Mouse (Mus musculus) limb, embryonic 14.5 days (tissue): ENCODE measurements at regions not wholly inside any gene's neighbourhood (a gene's known extent, or its start where the extent isn't known, plus 50 kb on each side); places are given as distances from the start of the nearest gene placed in this dataset.
A peak's percentile ranks its signal among the peaks of the same experiment; 100 is the strongest.

Experiments used
- ATAC-seq: fragments of 200-750 bp; cut with Nextera tagmentation; 2 replicates; pipeline ENCODE4 v1.8.0; 2017; ENCODE audit warnings: low read depth, moderate number of reproducible peaks, moderate TSS enrichment; ENCODE audit not compliant: low FRiP score
- DNase-seq: peaks from one replicate; pipeline ENCODE4 v3.0.0-alpha.2; 2015; ENCODE audit warnings: low spot score
- H3K27ac ChIP-seq: fragments of 300-500 bp; sonication (generic); replicated peaks from 2 replicates; pipeline ENCODE4 v1.5.1; 2014; ENCODE audit warnings: low read depth, mild to moderate bottlenecking, low read length, moderate library complexity, mixed read lengths
- H3K27me3 ChIP-seq: fragments of 300-500 bp; sonication (generic); 2 replicates; pipeline ENCODE4 v1.6.1; 2014; ENCODE audit warnings: low read length, mixed read lengths; ENCODE audit not compliant: control insufficient read depth, insufficient read depth
- H3K36me3 ChIP-seq: fragments of 300-500 bp; sonication (generic); 2 replicates; pipeline ENCODE4 v1.6.1; 2014; ENCODE audit warnings: mild to moderate bottlenecking, low read length, moderate library complexity, mixed read lengths; ENCODE audit not compliant: control insufficient read depth, insufficient read depth
- H3K4me1 ChIP-seq: fragments of 300-500 bp; sonication (generic); 2 replicates; pipeline ENCODE4 v1.6.1; 2014; ENCODE audit warnings: antibody characterized with exemption, low read length, mixed read lengths; ENCODE audit not compliant: control insufficient read depth, insufficient read depth
- H3K4me2 ChIP-seq: fragments of 300-500 bp; sonication (generic); replicated peaks from 2 replicates; pipeline ENCODE4 v1.6.1; 2014; ENCODE audit warnings: low read depth, mild to moderate bottlenecking, low read length, moderate library complexity; ENCODE audit not compliant: severe bottlenecking
- H3K4me3 ChIP-seq: fragments of 300-500 bp; sonication (generic); replicated peaks from 2 replicates; pipeline ENCODE4 v1.5.1; 2014; ENCODE audit warnings: low read length
- H3K9ac ChIP-seq: fragments of 300-500 bp; sonication (generic); 2 replicates; pipeline ENCODE4 v1.6.1; 2014; ENCODE audit warnings: mild to moderate bottlenecking, low read depth, low read length, moderate library complexity; ENCODE audit not compliant: severe bottlenecking
- H3K9me3 ChIP-seq: fragments of 300-500 bp; sonication (generic); 2 replicates; pipeline ENCODE4 v1.6.1; 2016; ENCODE audit warnings: low read length; ENCODE audit not compliant: control insufficient read depth
- POLR2A ChIP-seq: fragments of 200-500 bp; IDR thresholded peaks from 2 replicates; pipeline ENCODE4 v1.8.0; 2012; ENCODE audit warnings: inconsistent platforms, mild to moderate bottlenecking, moderate library complexity, borderline replicate concordance; ENCODE audit not compliant: insufficient read depth, insufficient read length; ENCODE audit errors: extremely low read depth
- WGBS: fragments of 180-500 bp; shearing (Covaris S2); extraction: QIAGEN DNeasy Blood & Tissue Kit; methylation state at CpG from one replicate; pipeline ENCODE4 v1.1.7; 2014; 5-methylcytosine and 5-hydroxymethylcytosine counted together

GRCm38 (mm10) chr8:125367374-125367773 lies 202.2 kb downstream of the Sipa1l2 start:
- Histone ChIP-seq H3K27me3 (no peaks in the 10 kb centered on the region), H3K36me3 (no peaks in the 10 kb centered on the region), H3K4me2 (no peak overlapping the region), H3K9ac (no peak overlapping the region), H3K4me3 (no peak overlapping the region), H3K9me3 (no peaks in the 10 kb centered on the region), H3K4me1 (peaks cover 15% of the 10 kb centered on the region), H3K27ac (no peak overlapping the region)
- ATAC-seq, result no peak
- no peak for DNase-seq
- no peak for TF ChIP-seq POLR2A
- WGBS, result 69% methylated on average over 4 of the region's 4 CpGs

DNA sequence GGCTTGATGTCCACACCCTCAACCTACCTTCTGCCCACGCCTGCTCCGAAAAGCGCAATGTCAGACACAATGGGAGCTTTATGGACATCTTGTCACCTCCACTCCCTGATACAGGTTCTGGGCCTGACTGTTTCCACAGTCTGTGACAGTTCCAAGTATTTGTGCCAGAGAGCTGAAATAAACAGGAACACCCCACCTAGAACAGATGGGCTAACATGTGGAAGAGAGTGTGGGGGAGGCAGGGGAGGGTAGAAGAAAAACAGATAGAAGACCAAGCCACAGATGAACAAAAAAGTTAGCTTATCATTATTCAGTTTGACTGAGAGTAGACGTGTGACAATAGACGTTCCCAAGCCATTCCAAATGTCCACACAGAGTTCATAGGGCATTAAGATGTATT lies 204.6 kb downstream of the Sipa1l2 start:
- no peak for TF ChIP-seq POLR2A
- no peak for ATAC-seq
- 94% methylated on average over 5 of the region's 5 CpGs for WGBS

DNA sequence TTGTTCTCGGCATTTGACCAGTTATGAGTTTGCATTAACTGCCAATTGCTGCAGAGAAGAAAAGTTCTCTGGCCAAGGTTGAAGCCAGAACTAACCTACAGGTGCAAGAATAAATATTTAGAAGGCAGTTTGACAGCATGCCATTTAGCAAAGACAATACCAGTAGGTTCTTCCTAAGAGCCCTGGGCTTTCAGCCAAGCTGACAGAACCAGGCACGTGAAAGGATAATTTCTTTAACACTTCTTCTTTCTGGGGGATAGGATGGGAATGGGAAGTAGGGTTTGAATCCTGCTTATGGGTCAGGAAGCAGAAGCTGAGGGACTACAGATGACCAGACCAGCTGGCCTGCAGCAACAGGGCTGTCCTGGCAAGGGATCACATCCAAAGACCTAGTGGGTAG lies 210.2 kb downstream of the Sipa1l2 start:
- WGBS, result 72% methylated on average over 2 of the region's 2 CpGs
- DNase-seq (no peak), ATAC-seq (no peak)
- Histone ChIP-seq H3K36me3 (no peaks in the 10 kb centered on the region), H3K4me2 (no peak overlapping the region), H3K4me1 (peaks cover 21% of the 10 kb centered on the region), H3K27me3 (no peaks in the 10 kb centered on the region), H3K4me3 (no peak overlapping the region), H3K9ac (no peak overlapping the region), H3K9me3 (peaks cover 4% of the 10 kb centered on the region; the same call in 1 of the 2 replicates), H3K27ac (no peak overlapping the region)
- no peak for TF ChIP-seq POLR2A

More for the DNA sequence above, 204.6 kb downstream of the Sipa1l2 start:
- H3K27me3 ChIP-seq, result no peaks in the 10 kb centered on the region
- peaks cover under 1% of the 10 kb centered on the region; the same call in 1 of the 2 replicates for H3K9me3 ChIP-seq
- H3K36me3 ChIP-seq, result no peaks in the 10 kb centered on the region
- H3K4me3 ChIP-seq, result no peak overlapping the region
- no peak overlapping the region for H3K27ac ChIP-seq
- peaks cover 12% of the 10 kb centered on the region for H3K4me1 ChIP-seq
- H3K9ac ChIP-seq, result no peak overlapping the region
- no peak for DNase-seq
- H3K4me2 ChIP-seq, result no peak overlapping the region

- H3K9me3 ChIP-seq, result peaks cover 4% of the 10 kb centered on the region; the same call in 1 of the 2 replicates
- ATAC-seq (no peak), DNase-seq (no peak)
- H3K27me3 ChIP-seq, result no peaks in the 10 kb centered on the region
- 85% methylated on average over 3 of the region's 3 CpGs for WGBS
- no peak overlapping the region for H3K9ac ChIP-seq
- TF ChIP-seq POLR2A, result no peak
- H3K4me1 ChIP-seq, result peaks cover 22% of the 10 kb centered on the region
- no peak overlapping the region for H3K4me3 ChIP-seq
- H3K27ac ChIP-seq, result no peak overlapping the region
- no peaks in the 10 kb centered on the region for H3K36me3 ChIP-seq
- H3K4me2 ChIP-seq, result no peak overlapping the region
These were observed 211.8 kb downstream of the Sipa1l2 start for GRCm38 (mm10) chr8:125357759-125358158.

- WGBS, result 29% methylated on average over 7 of the region's 7 CpGs
These were observed 214.5 kb downstream of the Sipa1l2 start for GRCm38 (mm10) chr8:125355059-125355509.

More at GRCm38 (mm10) chr8:125355059-125355509, 214.5 kb downstream of the Sipa1l2 start:
- no peaks in the 10 kb centered on the region; the same call in 1 of the 2 replicates for H3K27me3 ChIP-seq
- ATAC-seq (peak; percentile 51), DNase-seq (peak; percentile 54)
- peaks cover 29% of the 10 kb centered on the region for H3K4me1 ChIP-seq
- no peak for TF ChIP-seq POLR2A
- no peaks in the 10 kb centered on the region for H3K36me3 ChIP-seq
- H3K27ac ChIP-seq, result no peak overlapping the region
- no peak overlapping the region for H3K4me2 ChIP-seq
- H3K9me3 ChIP-seq, result peaks cover 4% of the 10 kb centered on the region; the same call in 1 of the 2 replicates
- no peak overlapping the region for H3K4me3 ChIP-seq
- no peak overlapping the region for H3K9ac ChIP-seq
